Mouse (Mus musculus) testis, adult 2 months (tissue): ENCODE data around the gene Napsa.

Experiments
- CTCF ChIP-seq: fragments of 200-500 bp; IDR thresholded peaks from 2 replicates; pipeline ENCODE4 v1.5.1; 2012; ENCODE audit warnings: low read depth, mild to moderate bottlenecking, inconsistent platforms, low read length, moderate library complexity; ENCODE audit not compliant: control insufficient read depth, insufficient read depth, insufficient replicate concordance
- POLR2A ChIP-seq: fragments of 200-500 bp; IDR thresholded peaks from 2 replicates; pipeline ENCODE4 v1.6.1; 2012; ENCODE audit warnings: low read depth, mild to moderate bottlenecking, inconsistent platforms, low read length, moderate library complexity; ENCODE audit not compliant: control insufficient read depth

GRCm38 (mm10) chr7:44534242-44534641 lies 37.9 kb upstream of the Napsa start:
- TF ChIP-seq CTCF (no peak), POLR2A (no peak)
